Mouse (Mus musculus): ENCODE measurements around the gene Exph5. TPM values are rescaled to one million over a fixed set of nuclear protein-coding genes. Genes with fewer than 3 reads are reported as not detected.

Exph5 gene
- total and polyA plus RNA-seq, 3 experiments = 0.11 TPM; not detected in 2

DNA sequence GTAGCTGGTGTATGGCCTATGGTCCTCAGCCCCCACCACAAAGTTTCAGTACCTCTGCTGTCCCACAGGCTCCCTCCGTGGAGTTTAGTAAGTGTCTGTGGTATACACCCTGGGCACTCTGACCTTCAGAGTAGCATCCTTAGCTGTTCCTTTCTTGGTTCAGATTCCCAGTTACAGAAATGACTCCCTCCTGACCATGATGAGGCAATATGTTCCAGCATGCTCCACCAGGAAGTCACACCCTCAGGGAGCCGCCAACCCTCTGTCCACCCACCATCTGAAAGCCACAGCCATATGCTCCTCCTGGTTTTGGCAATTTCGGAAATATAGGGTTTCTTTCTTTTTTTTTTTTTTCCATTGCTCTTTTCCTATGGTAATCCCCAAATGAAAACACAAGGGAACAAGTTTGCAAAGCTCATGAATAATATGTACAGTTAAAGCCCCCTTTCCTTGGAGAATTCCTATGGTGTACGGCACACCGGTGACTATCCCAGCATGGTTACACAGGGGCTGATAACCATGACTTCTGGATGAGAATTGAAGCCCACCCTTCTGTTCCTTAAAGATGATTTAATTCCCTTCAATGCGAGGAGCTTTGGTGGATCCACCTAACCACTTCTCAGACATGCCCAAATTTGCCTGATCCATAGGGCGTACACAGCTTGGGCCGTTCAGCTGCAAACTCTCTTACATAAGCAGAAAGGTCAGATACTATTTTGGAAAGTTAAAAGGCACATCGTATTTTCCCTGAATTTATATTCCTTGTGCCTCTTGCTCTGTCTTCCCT lies 43.4 kb downstream of the Exph5 start:
- Histone ChIP-seq H3K4me1 (ENCODE audit: insufficient read depth, low read depth, low read length) (no peaks in the 10 kb centered on the region), H3K9me3 (replicated peaks) (no peaks in the 10 kb centered on the region), H3K36me3 (replicated peaks) (no peaks in the 10 kb centered on the region), H3K4me3 (ENCODE audit: low read depth, low read length) (no peak overlapping the region), H3K27me3 (ENCODE audit: insufficient read depth, low read length) (peaks cover 5% of the 10 kb centered on the region; the same call in 1 of the 2 replicates)
- TF ChIP-seq GATA2 (IDR thresholded peaks at IDR 0.05; ENCODE audit: borderline replicate concordance, low read depth, low read length) (no peak), POLR2AphosphoS5 (IDR thresholded peaks at IDR 0.05; ENCODE audit: insufficient replicate concordance, low read depth, low read length) (no peak), CTCF (IDR thresholded peaks at IDR 0.05; ENCODE audit: low read depth, low read length) (no peak), TAL1 (conservative IDR thresholded peaks at IDR 0.05; ENCODE audit: low read depth, low read length) (no peak), GATA1 (IDR thresholded peaks at IDR 0.05; ENCODE audit: borderline replicate concordance, low read length) (no peak)
- DNase-seq (ENCODE audit: low spot score) (no peak), ATAC-seq (ENCODE audit: extremely low read depth, insufficient number of reproducible peaks, low FRiP score, poor library complexity, severe bottlenecking) (no peak)

DNA sequence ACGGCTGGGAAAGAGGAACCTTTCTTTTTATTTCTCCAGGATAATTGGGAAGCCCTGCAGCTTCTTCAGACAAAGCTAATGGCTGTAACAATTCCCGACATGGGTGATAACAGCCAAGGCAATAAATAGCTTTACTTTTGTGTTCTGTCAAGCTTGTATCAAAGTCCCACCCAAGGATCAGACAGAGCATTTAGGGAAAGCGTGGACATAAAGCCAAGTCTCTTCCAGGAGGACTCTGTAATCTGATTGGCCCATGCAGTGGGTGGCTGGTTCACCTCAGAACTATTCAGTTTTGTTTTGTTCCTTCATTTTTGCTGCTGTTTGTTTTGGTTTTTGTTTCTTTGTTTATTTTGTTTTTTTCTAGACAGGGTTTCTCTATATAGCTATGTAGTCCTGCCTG lies 44.3 kb downstream of the Exph5 start:
- Histone ChIP-seq H3K27me3 (ENCODE audit: insufficient read depth, low read length) (peaks cover 5% of the 10 kb centered on the region; the same call in 1 of the 2 replicates), H3K4me1 (ENCODE audit: insufficient read depth, low read depth, low read length) (no peaks in the 10 kb centered on the region), H3K9me3 (replicated peaks) (no peaks in the 10 kb centered on the region), H3K4me3 (ENCODE audit: low read depth, low read length) (no peak overlapping the region), H3K36me3 (replicated peaks) (no peaks in the 10 kb centered on the region)
- ATAC-seq (ENCODE audit: extremely low read depth, insufficient number of reproducible peaks, low FRiP score, poor library complexity, severe bottlenecking) = no peak
- TF ChIP-seq CTCF (IDR thresholded peaks at IDR 0.05; ENCODE audit: low read depth, low read length) (no peak), GATA2 (IDR thresholded peaks at IDR 0.05; ENCODE audit: borderline replicate concordance, low read depth, low read length) (no peak), TAL1 (conservative IDR thresholded peaks at IDR 0.05; ENCODE audit: low read depth, low read length) (no peak), GATA1 (IDR thresholded peaks at IDR 0.05; ENCODE audit: borderline replicate concordance, low read length) (no peak), POLR2AphosphoS5 (IDR thresholded peaks at IDR 0.05; ENCODE audit: insufficient replicate concordance, low read depth, low read length) (no peak)
- DNase-seq (ENCODE audit: low spot score) = no peak

GRCm38 (mm10) chr9:53346402-53346801 lies 44.9 kb downstream of the Exph5 start:
- DNase-seq (ENCODE audit: low spot score) (no peak), ATAC-seq (ENCODE audit: extremely low read depth, insufficient number of reproducible peaks, low FRiP score, poor library complexity, severe bottlenecking) (no peak)
- TF ChIP-seq CTCF (IDR thresholded peaks at IDR 0.05; ENCODE audit: low read depth, low read length) (no peak), POLR2AphosphoS5 (IDR thresholded peaks at IDR 0.05; ENCODE audit: insufficient replicate concordance, low read depth, low read length) (no peak), GATA1 (IDR thresholded peaks at IDR 0.05; ENCODE audit: borderline replicate concordance, low read length) (no peak), TAL1 (conservative IDR thresholded peaks at IDR 0.05; ENCODE audit: low read depth, low read length) (no peak), GATA2 (IDR thresholded peaks at IDR 0.05; ENCODE audit: borderline replicate concordance, low read depth, low read length) (no peak)
- no peak overlapping the region for H3K4me3 ChIP-seq (ENCODE audit: low read depth, low read length)
- no peaks in the 10 kb centered on the region for H3K27me3 ChIP-seq (ENCODE audit: insufficient read depth, low read length)
- no peaks in the 10 kb centered on the region for H3K36me3 ChIP-seq (replicated peaks)
- no peaks in the 10 kb centered on the region for H3K9me3 ChIP-seq (replicated peaks)
- no peaks in the 10 kb centered on the region for H3K4me1 ChIP-seq (ENCODE audit: insufficient read depth, low read depth, low read length)

DNA sequence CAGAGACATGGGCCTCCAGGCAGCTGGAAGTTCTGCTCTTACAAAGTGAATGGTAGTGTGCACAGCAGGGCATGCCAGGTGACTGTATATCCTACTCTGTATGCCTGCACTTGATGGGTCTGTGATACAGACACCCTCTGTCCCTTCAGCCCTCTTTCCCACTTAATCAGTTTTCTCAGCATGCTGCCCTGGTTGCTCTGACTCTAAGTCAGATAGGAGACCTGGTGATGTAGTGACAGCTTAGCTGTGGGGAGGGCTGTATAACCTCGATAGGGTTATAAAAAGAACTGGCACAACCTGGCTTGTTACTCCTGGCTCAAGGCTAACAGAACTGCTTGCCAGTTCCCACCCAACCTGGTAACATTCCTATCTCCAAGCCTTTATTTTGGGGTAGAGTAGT lies 47.7 kb downstream of the Exph5 start:
- Histone ChIP-seq H3K27me3 (ENCODE audit: insufficient read depth, low read length) (no peaks in the 10 kb centered on the region), H3K4me3 (ENCODE audit: low read depth, low read length) (no peak overlapping the region), H3K36me3 (replicated peaks) (no peaks in the 10 kb centered on the region), H3K4me1 (ENCODE audit: insufficient read depth, low read depth, low read length) (no peaks in the 10 kb centered on the region), H3K9me3 (replicated peaks) (no peaks in the 10 kb centered on the region)
- no peak for ATAC-seq (ENCODE audit: extremely low read depth, insufficient number of reproducible peaks, low FRiP score, poor library complexity, severe bottlenecking)
- TF ChIP-seq TAL1 (conservative IDR thresholded peaks at IDR 0.05; ENCODE audit: low read depth, low read length) (no peak), GATA1 (IDR thresholded peaks at IDR 0.05; ENCODE audit: borderline replicate concordance, low read length) (no peak), CTCF (IDR thresholded peaks at IDR 0.05; ENCODE audit: low read depth, low read length) (no peak), GATA2 (IDR thresholded peaks at IDR 0.05; ENCODE audit: borderline replicate concordance, low read depth, low read length) (no peak), POLR2AphosphoS5 (IDR thresholded peaks at IDR 0.05; ENCODE audit: insufficient replicate concordance, low read depth, low read length) (no peak)
- DNase-seq (ENCODE audit: low spot score) = no peak

DNA sequence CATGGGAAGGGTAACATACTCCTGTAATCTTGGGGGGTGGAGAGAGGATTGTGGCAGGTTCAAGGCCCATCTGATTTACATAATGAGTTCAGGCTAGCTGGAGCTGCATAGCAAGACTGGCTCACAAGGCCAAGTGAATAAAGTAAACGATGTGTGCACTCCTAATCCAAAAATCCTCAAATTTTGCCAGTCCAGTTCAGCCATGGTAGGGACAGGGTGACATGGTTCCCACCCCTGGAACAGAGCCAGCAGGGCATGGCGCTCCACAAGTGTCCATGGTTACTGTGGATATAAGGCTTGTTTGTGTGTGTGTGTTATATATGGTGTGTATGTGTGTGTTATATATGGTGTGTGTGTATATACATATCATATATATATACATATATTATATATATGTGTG lies 48.9 kb downstream of the Exph5 start:
- H3K9me3 ChIP-seq (replicated peaks) = no peaks in the 10 kb centered on the region
- no peaks in the 10 kb centered on the region for H3K4me1 ChIP-seq (ENCODE audit: insufficient read depth, low read depth, low read length)
- ATAC-seq (ENCODE audit: extremely low read depth, insufficient number of reproducible peaks, low FRiP score, poor library complexity, severe bottlenecking) (no peak), DNase-seq (ENCODE audit: low spot score) (no peak)
- no peaks in the 10 kb centered on the region for H3K36me3 ChIP-seq (replicated peaks)
- H3K27me3 ChIP-seq (ENCODE audit: insufficient read depth, low read length) = no peaks in the 10 kb centered on the region
- TF ChIP-seq POLR2AphosphoS5 (IDR thresholded peaks at IDR 0.05; ENCODE audit: insufficient replicate concordance, low read depth, low read length) (no peak), GATA2 (IDR thresholded peaks at IDR 0.05; ENCODE audit: borderline replicate concordance, low read depth, low read length) (no peak), TAL1 (conservative IDR thresholded peaks at IDR 0.05; ENCODE audit: low read depth, low read length) (no peak), CTCF (IDR thresholded peaks at IDR 0.05; ENCODE audit: low read depth, low read length) (no peak), GATA1 (IDR thresholded peaks at IDR 0.05; ENCODE audit: borderline replicate concordance, low read length) (no peak)
- H3K4me3 ChIP-seq (ENCODE audit: low read depth, low read length) = no peak overlapping the region

GRCm38 (mm10) chr9:53351899-53352298 lies 50.4 kb downstream of the Exph5 start:
- no peaks in the 10 kb centered on the region for H3K4me1 ChIP-seq (ENCODE audit: insufficient read depth, low read depth, low read length)
- H3K9me3 ChIP-seq (replicated peaks) = no peaks in the 10 kb centered on the region
- TF ChIP-seq TAL1 (conservative IDR thresholded peaks at IDR 0.05; ENCODE audit: low read depth, low read length) (no peak), GATA1 (IDR thresholded peaks at IDR 0.05; ENCODE audit: borderline replicate concordance, low read length) (no peak), CTCF (IDR thresholded peaks at IDR 0.05; ENCODE audit: low read depth, low read length) (no peak), GATA2 (IDR thresholded peaks at IDR 0.05; ENCODE audit: borderline replicate concordance, low read depth, low read length) (no peak), POLR2AphosphoS5 (IDR thresholded peaks at IDR 0.05; ENCODE audit: insufficient replicate concordance, low read depth, low read length) (no peak)
- no peak for DNase-seq (ENCODE audit: low spot score)
- no peaks in the 10 kb centered on the region for H3K36me3 ChIP-seq (replicated peaks)
- H3K4me3 ChIP-seq (ENCODE audit: low read depth, low read length) = no peak overlapping the region
- 0 out of 2 replicates have a peak, but pooled peaks cover 3% of the 10 kb centered on the region for H3K27me3 ChIP-seq (ENCODE audit: insufficient read depth, low read length)
- no peak for ATAC-seq (ENCODE audit: extremely low read depth, insufficient number of reproducible peaks, low FRiP score, poor library complexity, severe bottlenecking)
